Mouse (Mus musculus): ENCODE data around the gene Fam124b. TPM values are rescaled to one million over a fixed set of nuclear protein-coding genes. Genes with fewer than 3 reads are reported as not detected.

Gene Fam124b
- total RNA-seq, 2 experiments from 2014 or later: 1.5 to 1.8 TPM

GRCm38 (mm10) chr1:80180128-80180527, 38.1 kb downstream of the Fam124b start:
- intact Hi-C loops (cut with DNase I): loop anchor here (2.0 to 5.0 kb wide), 2 partner anchors 335 to 1122 kb away; no protein-coding TSS in a partner anchor
- DNase-seq: peak; percentile 27

GRCm38 (mm10) chr1:80177651-80178382, 40.5 kb downstream of the Fam124b start:
- intact Hi-C loops (cut with DNase I): loop anchor here (2.0 kb wide), 1 partner anchor 391 kb away; no protein-coding TSS in a partner anchor
- peak; percentile 18 for DNase-seq

- intact Hi-C loops (cut with DNase I): loop anchor here (10.0 kb wide), 1 partner anchor 133 kb away; no protein-coding TSS in a partner anchor
Observed at GRCm38 (mm10) chr1:80167706-80168105, 50.6 kb downstream of the Fam124b start.

GRCm38 (mm10) chr1:80166577-80166976, 51.7 kb downstream of the Fam124b start:
- intact Hi-C loops (cut with DNase I): loop anchor here (10.0 kb wide), 1 partner anchor 132 kb away; no protein-coding TSS in a partner anchor
- no peak for DNase-seq

More at GRCm38 (mm10) chr1:80167706-80168105, 50.6 kb downstream of the Fam124b start:
- no peak for DNase-seq

GRCm38 (mm10) chr1:80165391-80165790, 52.9 kb downstream of the Fam124b start:
- no peak for DNase-seq
- intact Hi-C loops (cut with DNase I): loop anchor here (10.0 kb wide), 1 partner anchor 131 kb away; no protein-coding TSS in a partner anchor

GRCm38 (mm10) chr1:80162943-80163342, 55.3 kb downstream of the Fam124b start:
- intact Hi-C loops (cut with DNase I): loop anchor here (10.0 kb wide), 1 partner anchor 128 kb away; no protein-coding TSS in a partner anchor

GRCm38 (mm10) chr1:80159586-80159985, 58.7 kb downstream of the Fam124b start:
- intact Hi-C loops (cut with DNase I): no loop called here
- no peak for DNase-seq

More at GRCm38 (mm10) chr1:80162943-80163342, 55.3 kb downstream of the Fam124b start:
- DNase-seq: no peak

GRCm38 (mm10) chr1:80154902-80155301, 63.4 kb downstream of the Fam124b start:
- intact Hi-C loops (cut with DNase I): no loop called here
- DNase-seq: no peak

- DNase-seq: no peak
- intact Hi-C loops (cut with DNase I): no loop called here
Observed at GRCm38 (mm10) chr1:80153125-80153716, 65.1 kb downstream of the Fam124b start.

GRCm38 (mm10) chr1:80150681-80151080, 67.6 kb downstream of the Fam124b start:
- no peak for DNase-seq
- intact Hi-C loops (cut with DNase I): no loop called here

Other genes with a start within 250 kb of the Fam124b start
- gene Cul3, start 122.0 kb upstream of the Fam124b start, total RNA-seq (2021): 100 to 1,000 TPM; 139 to 153 TPM
- gene Gm45261, start 243.0 kb upstream of the Fam124b start, total RNA-seq (2021): not detected